Mouse (Mus musculus): Measurements from ENCODE around the gene Trim25.
A peak's percentile ranks its signal among the peaks of the same experiment; 100 is the strongest.

The Trim25 gene

DNA sequence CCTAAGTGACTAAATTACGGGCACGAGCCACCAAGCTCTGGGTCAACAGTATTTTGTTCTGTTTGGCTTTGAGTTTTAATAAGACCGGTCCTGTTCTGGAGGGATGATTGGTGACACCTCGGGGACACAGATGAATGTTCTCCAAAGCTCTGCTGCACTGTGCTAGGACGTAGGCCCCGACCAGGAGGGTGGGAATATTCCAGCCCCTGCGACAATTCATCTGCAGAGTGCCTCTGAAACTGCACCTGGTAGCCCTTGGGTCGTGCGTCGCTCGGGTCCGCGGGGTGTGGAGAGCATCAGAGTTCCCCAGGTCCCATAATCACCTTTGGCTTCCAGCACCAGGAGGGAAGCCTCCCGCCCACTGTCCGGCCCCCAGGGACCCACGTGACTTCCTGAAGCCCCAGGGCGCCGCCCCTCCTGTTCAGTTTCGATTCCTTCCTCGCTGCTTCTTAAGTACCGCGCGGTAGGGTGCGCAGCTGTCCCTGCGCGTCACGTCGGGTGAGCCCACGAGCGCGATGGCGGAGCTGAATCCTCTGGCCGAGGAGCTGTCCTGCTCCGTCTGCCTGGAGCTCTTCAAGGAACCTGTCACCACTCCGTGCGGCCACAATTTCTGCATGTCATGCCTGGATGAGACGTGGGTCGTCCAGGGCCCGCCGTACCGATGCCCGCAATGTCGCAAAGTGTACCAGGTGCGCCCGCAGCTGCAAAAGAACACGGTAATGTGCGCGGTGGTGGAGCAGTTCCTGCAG, at the start of gene Trim25:
Trim25 (plus strand) TSS at position 403 of the 749 bp plus-strand sequence.
- H3K27me3 ChIP-seq (ENCODE audit: control insufficient read depth, insufficient read depth, low read length, poor library complexity, severe bottlenecking): no peaks in the 10 kb centered on the region
- peaks cover 2% of the 10 kb centered on the region; the same call in 1 of the 2 replicates for H3K36me3 ChIP-seq (ENCODE audit: control insufficient read depth, insufficient read depth, low read length, poor library complexity, severe bottlenecking)
- DNase-seq (ENCODE audit: low read depth, low spot score): peak; percentile 98

DNA sequence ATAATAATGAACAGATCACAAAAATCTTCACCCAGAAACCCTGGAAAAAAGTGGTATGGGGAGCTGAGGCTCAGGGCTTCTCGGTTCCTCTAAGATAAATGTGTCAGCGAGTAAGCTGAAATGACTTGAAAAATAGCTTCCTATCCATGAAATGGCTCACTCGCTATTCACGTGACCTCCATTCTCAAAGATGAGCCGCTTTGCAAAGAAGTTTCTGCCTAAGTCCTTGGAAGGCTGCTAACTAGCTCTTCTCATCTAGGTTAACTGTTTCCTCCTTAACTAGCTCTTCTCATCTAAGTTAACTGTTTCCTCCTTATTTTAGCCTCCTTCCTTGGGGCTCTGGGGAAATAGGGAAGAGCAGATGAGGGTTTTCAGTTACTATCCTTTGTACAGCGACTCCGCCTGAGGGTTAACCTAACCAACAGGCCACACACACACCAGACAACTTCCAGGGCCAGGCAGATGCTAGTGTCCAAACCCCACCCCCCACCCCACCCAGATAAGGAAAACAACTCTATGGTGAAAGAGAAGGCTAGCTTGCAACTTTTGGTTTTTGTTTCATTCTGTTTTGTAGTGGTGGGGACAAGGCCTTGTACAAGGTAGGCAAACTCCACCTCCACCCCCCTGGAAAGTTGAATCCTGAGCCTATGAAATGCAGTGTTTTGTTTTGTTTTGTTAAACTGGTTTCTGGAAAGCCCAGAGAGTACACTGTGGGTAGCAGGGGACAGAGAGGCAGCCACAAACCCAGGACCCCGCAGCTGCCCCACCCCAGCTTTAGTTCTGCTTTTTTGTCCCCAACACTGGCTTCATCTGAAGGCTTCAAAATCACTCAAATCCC, 49.2 kb upstream of the Trim25 start:
- Histone ChIP-seq H3K36me3 (ENCODE audit: control insufficient read depth, insufficient read depth, low read length, poor library complexity, severe bottlenecking) (peaks cover 7% of the 10 kb centered on the region), H3K27me3 (ENCODE audit: control insufficient read depth, insufficient read depth, low read length, poor library complexity, severe bottlenecking) (no peaks in the 10 kb centered on the region)
- DNase-seq (ENCODE audit: low read depth, low spot score): peak; percentile 54

DNA sequence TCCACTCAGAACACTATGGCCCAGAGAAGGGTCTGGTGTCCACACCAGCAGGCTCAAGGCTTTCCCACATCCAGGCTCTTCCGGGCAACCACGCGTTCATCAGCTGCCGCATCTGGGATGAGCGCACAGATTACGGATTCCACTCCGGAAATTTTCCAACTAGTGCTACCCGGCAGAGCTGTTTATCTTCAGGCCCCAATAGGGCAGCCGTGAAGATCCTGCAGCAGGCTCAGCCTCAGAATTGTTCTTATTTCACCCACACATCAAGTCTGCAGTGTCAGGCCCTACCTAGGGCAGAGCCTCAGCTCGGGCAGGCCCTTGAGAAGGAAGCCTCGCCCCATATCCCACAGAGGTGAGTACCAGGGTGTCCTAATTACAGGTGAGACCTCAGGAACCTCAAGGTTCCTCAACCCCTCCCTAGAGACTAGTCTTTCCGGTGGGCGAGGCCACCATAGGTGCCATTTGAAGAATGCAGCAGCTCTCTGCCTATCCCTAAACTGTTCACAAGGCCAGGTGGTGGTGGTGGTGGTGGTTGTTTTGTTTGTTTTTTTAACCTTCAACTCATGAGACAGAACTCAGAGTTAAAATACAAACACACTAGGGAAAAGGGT, 48.4 kb upstream of the Trim25 start:
- peak; percentile 34 for DNase-seq (ENCODE audit: low read depth, low spot score)
- no peaks in the 10 kb centered on the region for H3K27me3 ChIP-seq (ENCODE audit: control insufficient read depth, insufficient read depth, low read length, poor library complexity, severe bottlenecking)

DNA sequence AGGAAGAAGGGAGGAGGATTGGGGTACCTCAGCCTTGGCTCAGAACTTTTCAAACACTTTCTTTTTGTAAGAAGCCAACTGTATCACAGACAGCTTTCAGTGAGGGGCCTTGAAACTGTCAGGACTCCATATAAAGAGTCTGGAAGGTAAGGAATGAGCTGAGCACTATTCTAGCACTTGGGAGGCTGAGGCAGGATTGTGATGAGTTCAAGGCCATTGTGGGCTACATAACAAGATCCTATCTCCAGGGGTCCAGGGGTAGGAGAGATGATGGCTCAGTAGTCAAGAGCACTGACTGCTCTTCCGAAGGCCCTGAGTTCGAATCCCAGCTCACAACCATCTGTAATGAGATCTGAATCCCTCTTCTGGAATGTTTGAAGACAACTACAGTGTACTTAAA, 47.6 kb upstream of the Trim25 start:
- DNase-seq (ENCODE audit: low read depth, low spot score): no peak

More for the DNA sequence above, 48.4 kb upstream of the Trim25 start:
- peaks cover 7% of the 10 kb centered on the region for H3K36me3 ChIP-seq (ENCODE audit: control insufficient read depth, insufficient read depth, low read length, poor library complexity, severe bottlenecking)

DNA sequence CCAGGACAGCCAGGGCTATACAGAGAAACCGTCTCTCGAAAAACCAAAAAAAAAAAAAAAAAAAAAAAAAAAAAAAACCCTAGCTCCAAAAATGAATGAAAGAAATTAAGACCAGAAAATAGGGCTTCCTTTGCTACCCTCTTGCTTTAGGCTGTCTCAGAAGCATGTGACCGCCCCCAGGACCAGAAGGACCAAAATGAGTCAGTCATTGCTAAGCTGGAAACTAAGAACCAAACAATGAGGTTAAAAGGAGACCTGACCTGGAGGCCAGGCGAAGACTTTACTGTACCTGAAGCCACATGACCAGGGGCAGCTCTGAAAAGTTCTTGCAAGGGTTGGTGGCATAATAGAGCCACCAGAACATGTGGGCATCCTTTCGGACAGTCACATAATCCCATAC, 47.1 kb upstream of the Trim25 start:
- H3K27me3 ChIP-seq (ENCODE audit: control insufficient read depth, insufficient read depth, low read length, poor library complexity, severe bottlenecking): no peaks in the 10 kb centered on the region
- no peak for DNase-seq (ENCODE audit: low read depth, low spot score)
- H3K36me3 ChIP-seq (ENCODE audit: control insufficient read depth, insufficient read depth, low read length, poor library complexity, severe bottlenecking): peaks cover 5% of the 10 kb centered on the region; the same call in 1 of the 2 replicates

More for the DNA sequence above, 47.6 kb upstream of the Trim25 start:
- no peaks in the 10 kb centered on the region for H3K27me3 ChIP-seq (ENCODE audit: control insufficient read depth, insufficient read depth, low read length, poor library complexity, severe bottlenecking)
- H3K36me3 ChIP-seq (ENCODE audit: control insufficient read depth, insufficient read depth, low read length, poor library complexity, severe bottlenecking): peaks cover 5% of the 10 kb centered on the region; the same call in 1 of the 2 replicates

DNA sequence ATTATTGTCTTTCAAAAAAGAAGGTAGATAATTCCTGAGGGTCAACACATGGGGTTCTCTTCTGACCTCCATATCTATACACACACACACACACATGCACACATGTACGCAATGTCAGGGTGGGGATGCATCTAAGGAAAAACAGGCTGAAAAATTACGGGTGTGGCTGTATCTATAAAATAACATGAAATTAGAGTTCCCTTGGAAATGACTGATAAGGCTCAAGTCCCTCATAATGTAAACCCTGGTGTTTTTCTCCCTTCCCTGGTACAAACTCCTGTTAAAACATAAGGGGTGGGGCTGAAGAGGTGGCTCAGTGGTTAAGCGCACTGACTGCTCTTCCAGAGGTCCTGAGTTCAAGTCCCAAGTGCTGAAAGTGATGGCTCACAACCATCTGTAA, 45.6 kb upstream of the Trim25 start:
- DNase-seq (ENCODE audit: low read depth, low spot score): no peak
- Histone ChIP-seq H3K36me3 (ENCODE audit: control insufficient read depth, insufficient read depth, low read length, poor library complexity, severe bottlenecking) (peaks cover 3% of the 10 kb centered on the region; the same call in 1 of the 2 replicates), H3K27me3 (ENCODE audit: control insufficient read depth, insufficient read depth, low read length, poor library complexity, severe bottlenecking) (no peaks in the 10 kb centered on the region)

DNA sequence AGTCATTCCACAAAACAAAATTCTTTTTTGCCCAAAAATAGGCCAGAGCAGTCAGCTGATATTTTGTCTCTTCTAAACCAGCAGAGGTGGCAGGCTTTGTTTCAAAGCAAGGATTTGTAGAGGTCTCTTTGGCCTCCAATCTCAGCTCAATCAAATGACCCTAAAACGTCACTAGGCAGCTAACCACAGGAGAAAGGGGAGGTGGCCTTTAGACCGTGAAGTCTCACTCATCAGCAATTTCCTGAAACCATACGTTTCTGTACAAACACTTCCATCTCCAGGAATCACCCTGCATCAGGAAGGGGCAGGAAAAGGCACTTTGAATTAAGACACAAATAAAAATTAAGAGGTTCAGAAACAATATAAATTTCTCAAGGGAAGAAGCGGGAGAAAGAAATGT, 44.4 kb upstream of the Trim25 start:
- Histone ChIP-seq H3K27me3 (ENCODE audit: control insufficient read depth, insufficient read depth, low read length, poor library complexity, severe bottlenecking) (no peaks in the 10 kb centered on the region), H3K36me3 (ENCODE audit: control insufficient read depth, insufficient read depth, low read length, poor library complexity, severe bottlenecking) (no peaks in the 10 kb centered on the region)
- DNase-seq (ENCODE audit: low read depth, low spot score): peak; percentile 91

DNA sequence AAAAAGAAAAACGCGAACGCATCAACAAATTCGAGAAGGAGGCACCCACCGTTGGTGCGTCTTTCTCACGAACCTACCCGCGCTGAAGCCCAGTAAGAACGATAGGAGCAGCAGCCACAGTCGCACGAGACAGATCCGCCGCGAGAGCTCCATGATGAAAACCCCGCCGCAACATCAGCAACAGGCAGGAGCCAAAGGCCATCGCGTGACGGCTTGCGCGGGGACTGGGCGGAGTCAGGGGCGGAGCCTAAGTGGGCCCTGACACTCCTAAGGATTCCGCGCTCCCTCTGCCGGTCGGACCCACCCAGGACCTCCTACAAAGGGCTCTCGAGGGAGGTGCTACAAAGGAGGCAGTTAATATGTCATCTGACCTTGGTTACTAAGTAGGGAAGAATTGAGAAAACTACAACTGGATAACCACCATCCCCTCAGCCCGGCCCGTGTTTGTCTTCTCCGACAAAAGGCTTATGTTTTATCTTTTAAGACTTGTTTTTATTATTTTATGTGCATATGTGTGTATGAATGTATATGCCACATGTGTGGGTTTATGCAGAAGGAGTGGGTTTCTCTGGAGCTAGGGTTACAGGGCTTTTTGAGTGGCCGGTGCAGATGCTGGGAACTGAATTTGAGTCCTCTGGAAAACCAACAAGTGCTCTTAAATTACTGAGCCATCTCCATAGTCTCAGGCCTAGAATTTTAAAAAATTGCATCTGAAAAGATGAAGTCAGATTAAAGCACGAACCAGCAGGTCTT, 43.8 kb upstream of the Trim25 start, which contains the start of gene Scpep1:
Scpep1 (minus strand) TSS at position 249 of the 753 bp plus-strand sequence.
- Histone ChIP-seq H3K36me3 (ENCODE audit: control insufficient read depth, insufficient read depth, low read length, poor library complexity, severe bottlenecking) (no peaks in the 10 kb centered on the region), H3K27me3 (ENCODE audit: control insufficient read depth, insufficient read depth, low read length, poor library complexity, severe bottlenecking) (no peaks in the 10 kb centered on the region)
- peak; percentile 99 for DNase-seq (ENCODE audit: low read depth, low spot score)

DNA sequence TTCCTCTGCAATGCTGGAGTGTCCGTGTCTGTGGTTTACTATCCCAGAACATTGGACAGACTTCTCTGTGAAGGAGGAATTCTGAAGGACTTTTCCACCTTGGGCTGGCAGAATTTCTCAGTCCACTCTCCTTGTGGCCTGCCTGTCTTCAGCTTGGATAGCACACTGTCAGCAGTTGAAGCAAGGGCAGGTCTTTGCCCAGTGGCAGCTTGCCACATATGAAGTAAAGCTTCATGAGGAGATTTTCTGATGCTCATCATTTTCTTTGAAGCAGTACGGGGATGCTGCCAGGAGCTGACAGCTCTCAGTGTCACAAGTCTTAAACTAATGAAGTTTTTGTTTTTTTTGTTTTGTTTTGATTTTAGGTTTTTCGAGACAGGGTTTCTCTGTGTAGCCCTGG, 40.3 kb upstream of the Trim25 start:
- DNase-seq (ENCODE audit: low read depth, low spot score): no peak
- Histone ChIP-seq H3K27me3 (ENCODE audit: control insufficient read depth, insufficient read depth, low read length, poor library complexity, severe bottlenecking) (no peaks in the 10 kb centered on the region), H3K36me3 (ENCODE audit: control insufficient read depth, insufficient read depth, low read length, poor library complexity, severe bottlenecking) (no peaks in the 10 kb centered on the region)

DNA sequence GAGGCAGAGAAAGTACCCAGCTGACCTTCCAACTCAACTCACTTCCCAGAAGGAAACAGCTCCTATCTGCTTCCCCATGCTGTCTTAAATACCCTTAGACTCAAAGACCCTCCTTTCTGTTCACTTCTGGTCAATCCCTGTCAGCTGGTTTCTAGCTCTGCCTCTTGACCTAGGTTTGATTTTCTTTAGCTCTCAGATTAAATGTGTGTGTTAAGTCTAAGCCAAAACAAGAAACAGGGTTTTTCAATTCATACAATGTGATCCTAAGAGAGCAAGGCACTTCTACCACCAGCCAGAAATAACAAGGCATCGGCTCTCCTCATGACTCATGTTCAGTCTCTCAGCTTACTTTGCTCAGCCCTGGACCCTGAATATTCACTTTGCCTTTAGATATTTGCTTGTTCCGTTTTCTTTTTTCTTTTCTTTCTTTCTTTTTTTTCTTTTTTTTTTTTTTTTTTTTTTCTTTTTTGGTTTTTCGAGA, 32.3 kb upstream of the Trim25 start, which contains the start of gene Elobl:
Elobl (minus strand) TSS at position 51 of the 481 bp plus-strand sequence.
- no peaks in the 10 kb centered on the region for H3K27me3 ChIP-seq (ENCODE audit: control insufficient read depth, insufficient read depth, low read length, poor library complexity, severe bottlenecking)
- no peak for DNase-seq (ENCODE audit: low read depth, low spot score)
- H3K36me3 ChIP-seq (ENCODE audit: control insufficient read depth, insufficient read depth, low read length, poor library complexity, severe bottlenecking): no peaks in the 10 kb centered on the region

DNA sequence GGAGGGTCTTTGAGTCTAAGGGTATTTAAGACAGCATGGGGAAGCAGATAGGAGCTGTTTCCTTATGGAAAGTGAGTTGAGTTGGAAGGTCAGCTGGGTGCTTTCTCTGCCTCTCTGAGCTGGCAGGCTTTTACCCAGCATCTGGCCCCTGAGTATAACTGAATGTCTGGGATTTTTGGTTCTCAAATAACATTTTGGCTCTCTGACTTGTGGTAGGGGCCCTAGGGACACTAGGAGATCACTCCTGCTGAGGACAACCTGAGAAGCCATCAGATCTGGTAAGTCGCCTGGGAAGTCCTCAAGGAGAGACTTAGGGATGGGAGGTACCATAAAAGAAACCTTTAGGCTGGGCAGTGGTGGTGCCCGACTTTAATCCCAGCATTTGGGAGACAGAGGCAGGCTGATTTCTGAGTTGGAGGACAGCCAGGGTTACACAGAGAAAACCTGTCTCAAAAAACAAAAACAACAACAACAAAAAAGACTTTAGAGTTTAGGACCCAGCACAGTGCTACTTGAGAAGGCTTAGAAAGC, 28.9 kb upstream of the Trim25 start, which contains the start of gene Coil:
Coil (plus strand) TSS at position 51 of the 531 bp plus-strand sequence.
- Histone ChIP-seq H3K27me3 (ENCODE audit: control insufficient read depth, insufficient read depth, low read length, poor library complexity, severe bottlenecking) (no peaks in the 10 kb centered on the region), H3K36me3 (ENCODE audit: control insufficient read depth, insufficient read depth, low read length, poor library complexity, severe bottlenecking) (no peaks in the 10 kb centered on the region)
- DNase-seq (ENCODE audit: low read depth, low spot score): peak; percentile 19

DNA sequence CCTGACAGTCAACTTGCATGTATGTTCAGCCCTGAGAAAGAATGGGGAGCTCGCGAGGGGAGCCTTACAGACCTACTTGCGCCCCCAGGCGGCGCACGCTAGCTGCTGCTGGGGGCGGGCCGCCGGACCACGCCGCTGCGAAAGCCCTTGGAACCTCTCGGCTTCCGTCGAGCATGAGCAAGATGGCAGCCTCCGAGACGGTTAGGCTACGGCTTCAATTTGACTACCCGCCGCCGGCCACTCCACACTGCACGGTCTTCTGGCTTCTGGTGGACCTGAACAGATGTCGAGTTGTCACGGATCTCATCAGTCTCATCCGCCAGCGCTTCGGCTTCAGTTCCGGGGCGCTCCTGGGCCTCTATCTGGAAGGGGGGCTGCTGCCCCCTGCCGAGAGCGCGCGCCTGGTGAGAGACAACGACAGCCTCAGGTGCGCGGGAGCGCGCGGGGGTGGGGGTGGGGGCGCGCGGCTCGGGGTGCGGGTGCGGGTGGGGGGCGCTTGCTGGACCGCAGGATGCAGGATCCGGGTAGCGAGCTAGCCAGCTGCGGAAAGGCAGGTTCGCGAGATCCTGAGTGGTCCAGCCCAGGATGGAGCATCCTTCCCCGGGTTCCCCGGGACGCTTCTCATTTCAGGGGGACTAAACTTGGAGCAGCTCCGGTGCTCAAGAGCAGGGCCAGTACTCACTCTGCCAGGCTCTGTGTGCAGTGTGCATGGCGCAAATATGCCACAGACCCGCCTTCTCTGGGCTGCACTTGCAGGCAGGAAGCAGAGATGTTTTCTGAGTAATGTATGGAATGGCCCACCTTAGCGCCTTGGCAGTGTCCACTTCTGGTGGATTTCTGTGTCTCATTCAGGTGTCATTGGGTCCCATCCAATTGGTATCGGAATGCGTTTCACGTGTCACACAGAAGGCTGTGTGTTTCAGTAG, 25.1 kb upstream of the Trim25 start:
- Histone ChIP-seq H3K36me3 (ENCODE audit: control insufficient read depth, insufficient read depth, low read length, poor library complexity, severe bottlenecking) (no peaks in the 10 kb centered on the region), H3K27me3 (ENCODE audit: control insufficient read depth, insufficient read depth, low read length, poor library complexity, severe bottlenecking) (no peaks in the 10 kb centered on the region)
- peak; percentile 95 for DNase-seq (ENCODE audit: low read depth, low spot score)

DNA sequence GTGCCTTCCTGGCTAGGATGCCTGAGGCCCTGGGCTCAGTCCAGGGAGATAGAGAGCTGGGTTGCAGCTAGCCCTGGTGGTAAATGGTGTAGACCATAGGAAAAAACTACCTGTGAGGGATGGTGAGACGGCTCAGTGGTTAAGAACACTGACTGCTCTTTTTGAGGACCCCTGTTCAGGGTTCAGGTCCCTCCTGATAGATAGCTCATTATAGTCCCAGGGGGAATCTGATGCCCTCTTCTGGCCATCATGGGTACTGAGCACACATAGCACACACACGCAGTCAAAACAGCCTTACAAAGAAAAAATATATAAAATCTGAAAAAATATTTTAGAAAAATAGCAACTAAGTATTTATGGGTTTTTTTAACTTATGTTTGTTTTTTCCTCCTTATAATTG, 22.9 kb upstream of the Trim25 start:
- no peaks in the 10 kb centered on the region for H3K36me3 ChIP-seq (ENCODE audit: control insufficient read depth, insufficient read depth, low read length, poor library complexity, severe bottlenecking)
- peak; percentile 48 for DNase-seq (ENCODE audit: low read depth, low spot score)
- no peaks in the 10 kb centered on the region for H3K27me3 ChIP-seq (ENCODE audit: control insufficient read depth, insufficient read depth, low read length, poor library complexity, severe bottlenecking)
